Mouse (Mus musculus) limb, embryonic 12.5 days (tissue): ENCODE results near the gene Tbc1d4. TPM values are rescaled to one million over a fixed set of nuclear protein-coding genes. Genes with fewer than 3 reads are reported as not detected.

Source experiments
- ATAC-seq: fragments of 200-750 bp; cut with Nextera tagmentation; 2 replicates; pipeline ENCODE4 v1.8.0; 2017; ENCODE audit warnings: low read depth, moderate TSS enrichment; ENCODE audit not compliant: insufficient number of reproducible peaks, insufficient read depth, low FRiP score, low TSS enrichment
- H3K27ac ChIP-seq: fragments of 300-500 bp; sonication (generic); 2 replicates; pipeline ENCODE4 v1.5.1; 2016; ENCODE audit warnings: mild to moderate bottlenecking, moderate library complexity
- H3K27me3 ChIP-seq: fragments of 300-500 bp; sonication (generic); 2 replicates; pipeline ENCODE4 v1.6.1; 2016; ENCODE audit warnings: mild to moderate bottlenecking, moderate library complexity
- H3K36me3 ChIP-seq: fragments of 300-500 bp; sonication (generic); 2 replicates; pipeline ENCODE4 v1.6.1; 2016; ENCODE audit warnings: mild to moderate bottlenecking, moderate library complexity
- H3K4me1 ChIP-seq: fragments of 300-500 bp; sonication (generic); replicated peaks from 2 replicates; pipeline ENCODE4 v1.6.1; 2016
- H3K4me2 ChIP-seq: fragments of 300-500 bp; sonication (generic); 2 replicates; pipeline ENCODE4 v1.6.1; 2016; ENCODE audit warnings: mild to moderate bottlenecking, moderate library complexity
- H3K4me3 ChIP-seq: fragments of 300-500 bp; sonication (generic); replicated peaks from 2 replicates; pipeline ENCODE4 v1.5.1; 2016; ENCODE audit warnings: mild to moderate bottlenecking
- H3K9ac ChIP-seq: fragments of 300-500 bp; sonication (generic); replicated peaks from 2 replicates; pipeline ENCODE4 v1.6.1; 2016; ENCODE audit warnings: mild to moderate bottlenecking, moderate library complexity
- H3K9me3 ChIP-seq: fragments of 300-500 bp; sonication (generic); 2 replicates; pipeline ENCODE4 v1.6.1; 2016; ENCODE audit warnings: mild to moderate bottlenecking, moderate library complexity
- WGBS: fragments of 180-500 bp; shearing (Covaris S2); methylation state at CpG from one replicate; pipeline ENCODE4 v1.1.7; 2016; 5-methylcytosine and 5-hydroxymethylcytosine counted together
- polyA plus RNA-seq: library from polyadenylated mRNA; unstranded; fragments of >200 nt; fragmentation: Nextera tagmentation; extraction: Ambion mirVana; gene quantifications from 2 replicates; pipeline ENCODE4 v1.2.1, GENCODE M21; 2016

Tbc1d4 gene
- polyA plus RNA-seq, 1 experiment from 2014 or later: 10.7 TPM

- peaks cover 31% of the 10 kb centered on the region; the same call in 1 of the 2 replicates for H3K36me3 ChIP-seq
- 81% methylated on average over 2 of the region's 2 CpGs for WGBS
- no peaks in the 10 kb centered on the region for H3K9me3 ChIP-seq
- no peaks in the 10 kb centered on the region for H3K27me3 ChIP-seq
- H3K4me1 ChIP-seq: no peaks in the 10 kb centered on the region
- ATAC-seq: no peak
- no peak overlapping the region for H3K4me3 ChIP-seq
- H3K4me2 ChIP-seq: no peak overlapping the region
- no peak overlapping the region for H3K9ac ChIP-seq
- no peak overlapping the region for H3K27ac ChIP-seq
These were observed 21.6 kb upstream of the Tbc1d4 start for GRCm38 (mm10) chr14:101630548-101630947.

DNA sequence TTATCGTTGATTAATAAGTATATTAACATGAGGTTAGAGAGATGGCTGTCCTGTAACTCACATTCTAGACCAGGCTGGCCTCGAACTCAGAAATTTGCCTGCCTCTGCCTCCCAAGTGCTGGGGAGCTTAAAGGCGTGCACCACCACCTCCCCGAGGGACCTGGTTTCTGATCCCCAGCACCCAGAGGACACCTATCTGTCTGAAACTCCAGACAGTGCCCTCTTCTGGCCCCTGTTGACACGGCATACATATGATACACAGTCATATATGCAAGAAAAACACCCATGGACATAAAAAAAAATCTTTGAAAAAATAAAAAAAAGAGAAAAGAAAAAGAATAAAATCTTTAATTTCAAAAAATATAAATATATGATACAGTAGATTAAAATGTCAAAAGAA, 8.7 kb upstream of the Tbc1d4 start:
- H3K27ac ChIP-seq: no peak overlapping the region
- H3K9ac ChIP-seq: no peak overlapping the region

DNA sequence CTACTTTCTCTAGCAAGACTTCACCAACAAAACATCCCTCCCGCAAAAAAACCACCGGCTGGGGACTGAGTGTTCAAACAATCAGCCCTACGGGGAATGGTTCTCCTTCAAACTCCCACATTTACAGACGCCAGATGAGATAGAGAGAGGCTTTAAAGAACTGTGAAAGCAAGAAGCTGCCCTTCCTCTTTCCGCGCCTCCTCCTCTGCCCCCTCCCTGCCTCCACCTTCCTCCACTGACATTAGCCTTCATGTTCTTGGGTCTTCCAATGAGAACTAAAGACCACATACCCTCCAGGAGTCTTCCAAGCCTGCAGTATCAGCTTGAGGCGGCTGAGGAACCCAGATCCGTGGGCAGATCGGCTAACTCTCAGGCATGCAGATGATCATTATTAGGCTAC, 7.2 kb upstream of the Tbc1d4 start:
- H3K9ac ChIP-seq: no peak overlapping the region
- H3K27me3 ChIP-seq: peaks cover 4% of the 10 kb centered on the region; the same call in 1 of the 2 replicates
- WGBS: 74% methylated on average over 9 of the region's 9 CpGs
- H3K27ac ChIP-seq: no peak overlapping the region
- no peaks in the 10 kb centered on the region for H3K4me1 ChIP-seq
- H3K9me3 ChIP-seq: no peaks in the 10 kb centered on the region
- H3K36me3 ChIP-seq: no peaks in the 10 kb centered on the region
- H3K4me3 ChIP-seq: no peak overlapping the region
- no peak overlapping the region for H3K4me2 ChIP-seq
- no peak for ATAC-seq

More for the DNA sequence above, 8.7 kb upstream of the Tbc1d4 start:
- no peaks in the 10 kb centered on the region for H3K4me1 ChIP-seq
- no peak for ATAC-seq
- H3K27me3 ChIP-seq: peaks cover 4% of the 10 kb centered on the region; the same call in 1 of the 2 replicates
- 87% methylated on average over 5 of the region's 5 CpGs for WGBS
- H3K36me3 ChIP-seq: no peaks in the 10 kb centered on the region
- H3K4me2 ChIP-seq: no peak overlapping the region
- no peaks in the 10 kb centered on the region for H3K9me3 ChIP-seq
- no peak overlapping the region for H3K4me3 ChIP-seq

DNA sequence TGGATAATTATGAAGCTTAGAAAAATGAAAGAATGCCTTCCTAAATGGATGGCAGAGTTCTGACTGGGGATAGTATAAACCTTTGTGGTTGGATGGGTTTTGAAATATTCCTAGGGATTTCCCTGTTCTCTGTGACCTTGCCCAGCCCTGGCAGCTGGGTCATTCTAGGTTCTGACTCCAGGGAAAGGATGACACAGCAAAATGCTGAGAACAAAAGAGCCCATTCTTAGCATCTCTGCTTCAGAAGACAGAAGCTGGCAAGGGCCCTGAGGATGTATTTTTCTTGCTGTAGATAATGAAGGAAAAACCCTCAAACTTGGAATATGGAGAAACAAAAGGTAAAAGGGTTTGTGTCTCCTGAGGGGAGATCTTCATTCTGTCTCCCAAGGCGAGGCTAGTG, 4.2 kb upstream of the Tbc1d4 start:
- WGBS: 70% methylated on average over 1 of the region's 1 CpGs
- ATAC-seq: no peak

DNA sequence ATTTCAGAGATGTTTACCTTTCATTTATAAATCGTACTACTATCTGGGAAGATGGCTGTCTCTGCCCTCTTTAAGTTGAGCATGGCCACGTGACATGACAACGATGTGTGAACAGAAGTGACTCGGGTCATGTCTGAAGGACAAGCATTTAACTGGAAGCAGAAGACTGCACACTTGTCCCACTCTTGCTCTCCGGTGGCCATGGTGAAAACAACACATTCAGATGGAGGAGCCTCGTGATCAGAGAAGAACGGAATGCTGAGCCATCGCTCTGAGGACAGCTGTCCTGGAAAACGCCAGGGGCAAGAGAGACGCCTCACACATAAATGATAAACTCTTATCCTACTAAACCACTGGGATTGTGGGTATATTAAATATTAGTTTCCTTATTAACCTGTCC, 1.7 kb upstream of the Tbc1d4 start:
- H3K4me2 ChIP-seq: no peak overlapping the region
- no peaks in the 10 kb centered on the region for H3K36me3 ChIP-seq
- H3K9ac ChIP-seq: no peak overlapping the region
- H3K9me3 ChIP-seq: no peaks in the 10 kb centered on the region
- H3K27me3 ChIP-seq: peaks cover 14% of the 10 kb centered on the region
- 80% methylated on average over 10 of the region's 10 CpGs for WGBS
- ATAC-seq: no peak
- H3K27ac ChIP-seq: no peak overlapping the region
- H3K4me3 ChIP-seq: no peak overlapping the region
- peaks cover 8% of the 10 kb centered on the region for H3K4me1 ChIP-seq

More for the DNA sequence above, 4.2 kb upstream of the Tbc1d4 start:
- Histone ChIP-seq H3K4me3 (no peak overlapping the region), H3K27ac (no peak overlapping the region), H3K9ac (no peak overlapping the region), H3K36me3 (no peaks in the 10 kb centered on the region), H3K4me1 (no peaks in the 10 kb centered on the region), H3K4me2 (no peak overlapping the region), H3K9me3 (no peaks in the 10 kb centered on the region), H3K27me3 (peaks cover 5% of the 10 kb centered on the region)

DNA sequence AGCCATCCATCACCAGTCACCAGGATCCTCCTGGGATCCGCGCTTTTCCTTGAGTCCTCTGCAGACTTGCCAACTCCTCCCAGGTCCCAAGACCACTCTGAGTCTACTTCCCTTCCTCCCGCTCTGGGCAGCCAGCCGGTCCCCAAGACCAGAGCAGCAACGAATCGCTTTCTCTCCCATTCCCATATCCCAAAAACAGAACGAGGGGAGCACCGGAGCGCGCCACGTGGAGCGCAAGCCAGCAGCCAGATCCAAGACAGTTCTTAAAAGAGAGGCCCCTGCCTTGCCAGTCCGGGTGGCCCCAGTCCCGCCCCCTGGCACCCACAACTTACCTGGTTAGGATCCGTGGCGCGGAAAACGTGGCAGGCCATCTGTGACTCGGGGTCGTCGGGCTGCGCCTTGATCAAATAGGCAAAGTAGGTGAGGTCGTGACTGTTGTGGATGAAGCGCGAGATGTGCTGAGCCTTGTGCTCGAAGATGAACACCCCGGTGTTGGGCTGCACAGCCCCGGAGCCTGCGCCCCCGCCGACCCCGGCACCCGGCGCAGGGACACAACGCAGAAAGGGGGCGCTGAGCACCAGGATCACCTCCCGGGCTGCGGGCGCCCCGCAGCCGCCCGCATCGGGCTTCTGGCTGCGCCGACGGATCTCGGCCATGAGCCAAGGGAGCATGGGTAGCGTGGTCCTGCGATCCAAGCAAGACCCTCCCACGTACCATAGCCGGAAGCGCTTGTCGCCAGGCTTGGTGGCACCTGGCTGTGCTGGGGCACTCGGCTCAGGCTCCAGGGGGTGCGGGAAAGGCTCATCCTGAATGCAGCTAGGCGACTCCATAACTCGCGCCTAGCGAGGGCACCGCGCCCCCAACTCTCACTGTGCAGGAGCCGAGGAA, 1.1 kb downstream of the Tbc1d4 start:
- ATAC-seq: peak; percentile 56
- Histone ChIP-seq H3K4me3 (peak overlapping the region; percentile 73), H3K9me3 (no peaks in the 10 kb centered on the region), H3K27me3 (peaks cover 10% of the 10 kb centered on the region), H3K4me2 (peak overlapping the region; percentile 99), H3K9ac (peak overlapping the region; percentile 76), H3K27ac (no peak overlapping the region), H3K36me3 (no peaks in the 10 kb centered on the region), H3K4me1 (peaks cover 11% of the 10 kb centered on the region)
- WGBS: under 1% methylated on average over 62 of the region's 62 CpGs

DNA sequence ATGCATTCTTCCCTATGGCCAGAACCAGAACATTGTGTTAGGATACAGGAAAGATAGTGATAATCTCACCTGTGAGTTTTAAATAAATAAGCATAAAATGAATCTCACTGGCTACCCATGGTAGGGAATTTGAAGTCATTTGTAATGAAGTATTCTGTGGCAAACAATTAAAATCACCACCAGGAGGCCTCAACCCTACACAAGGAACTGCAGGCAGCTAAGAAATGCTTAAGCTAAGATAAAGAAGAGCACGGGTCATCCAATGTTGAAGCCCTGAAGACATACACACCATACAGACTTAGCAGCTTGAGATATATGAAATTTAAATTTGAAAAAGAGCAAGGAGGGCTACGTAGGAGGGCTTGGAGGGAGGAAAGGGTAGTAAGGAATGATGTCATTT, 3.1 kb downstream of the Tbc1d4 start:
- 80% methylated on average over 2 of the region's 2 CpGs for WGBS
- Histone ChIP-seq H3K4me1 (peaks cover 13% of the 10 kb centered on the region), H3K4me2 (no peak overlapping the region), H3K4me3 (no peak overlapping the region), H3K36me3 (no peaks in the 10 kb centered on the region), H3K27ac (no peak overlapping the region), H3K9ac (no peak overlapping the region), H3K27me3 (peaks cover 10% of the 10 kb centered on the region), H3K9me3 (no peaks in the 10 kb centered on the region)
- ATAC-seq: no peak

DNA sequence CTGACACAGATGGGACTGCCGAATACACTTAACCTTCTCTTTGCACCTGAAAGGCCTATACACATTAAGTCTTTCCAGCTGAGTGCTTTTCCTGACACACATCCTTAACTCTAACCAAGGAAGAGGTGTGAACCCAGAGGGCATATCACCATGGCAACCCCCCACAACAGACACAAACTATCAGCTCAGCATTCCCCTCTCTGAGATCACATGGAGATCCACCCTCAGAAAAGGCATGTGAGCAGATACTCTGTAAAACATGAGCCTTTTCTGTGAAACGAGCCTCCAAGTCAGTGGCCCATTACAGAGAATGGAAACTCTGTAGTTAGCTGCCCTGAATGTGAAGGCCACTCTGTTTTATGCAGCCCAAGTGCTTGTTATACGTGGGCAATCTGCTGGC, 6.1 kb downstream of the Tbc1d4 start:
- no peaks in the 10 kb centered on the region for H3K9me3 ChIP-seq
- no peak for ATAC-seq

DNA sequence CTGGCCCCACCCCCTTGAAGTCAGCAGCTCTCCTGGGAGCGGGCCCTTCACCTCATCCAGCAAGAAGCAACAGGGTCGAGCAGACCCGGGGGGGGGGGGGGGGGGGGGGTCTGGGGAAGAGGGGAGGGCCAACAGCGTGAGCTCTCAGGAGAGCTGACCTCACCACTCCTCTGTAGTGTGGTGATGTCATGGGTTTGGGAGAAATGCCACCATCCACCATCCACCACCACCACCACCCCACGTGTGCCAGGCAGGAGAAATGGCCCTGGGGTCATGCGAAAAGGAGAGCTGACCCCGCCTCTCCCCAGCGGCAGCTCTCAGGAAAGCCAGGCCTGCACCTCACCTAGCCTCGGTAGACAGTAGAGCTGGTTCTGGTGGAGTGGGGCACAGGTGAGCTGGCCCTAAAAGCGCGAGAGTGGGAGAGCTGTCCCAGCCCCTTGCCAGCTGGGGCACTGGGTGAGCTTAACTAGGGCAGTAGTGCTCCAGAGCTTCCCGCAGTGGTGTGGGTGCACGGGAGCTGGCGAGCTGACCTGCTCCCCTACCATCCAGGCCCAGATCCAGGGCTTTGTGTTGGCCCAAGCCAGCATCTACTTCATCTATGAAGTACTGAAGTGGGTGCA, 11.8 kb downstream of the Tbc1d4 start:
- H3K36me3 ChIP-seq: no peaks in the 10 kb centered on the region
- no peaks in the 10 kb centered on the region for H3K27me3 ChIP-seq
- WGBS: 84% methylated on average over 12 of the region's 14 CpGs
- H3K27ac ChIP-seq: no peak overlapping the region
- no peaks in the 10 kb centered on the region for H3K4me1 ChIP-seq
- no peak for ATAC-seq
- no peak overlapping the region for H3K9ac ChIP-seq
- H3K4me2 ChIP-seq: no peak overlapping the region
- H3K4me3 ChIP-seq: no peak overlapping the region
- no peaks in the 10 kb centered on the region for H3K9me3 ChIP-seq

More for the DNA sequence above, 6.1 kb downstream of the Tbc1d4 start:
- Histone ChIP-seq H3K36me3 (no peaks in the 10 kb centered on the region), H3K27me3 (peaks cover 5% of the 10 kb centered on the region; the same call in 1 of the 2 replicates), H3K4me1 (peaks cover 12% of the 10 kb centered on the region), H3K27ac (no peak overlapping the region), H3K4me3 (no peak overlapping the region), H3K4me2 (no peak overlapping the region), H3K9ac (no peak overlapping the region)
- WGBS: 50% methylated on average over 3 of the region's 3 CpGs

- H3K4me2 ChIP-seq: no peak overlapping the region
- H3K9ac ChIP-seq: no peak overlapping the region
- no peak for ATAC-seq
- no peaks in the 10 kb centered on the region for H3K36me3 ChIP-seq
- H3K4me3 ChIP-seq: no peak overlapping the region
- H3K9me3 ChIP-seq: no peaks in the 10 kb centered on the region
- H3K27me3 ChIP-seq: no peaks in the 10 kb centered on the region
- WGBS: 95% methylated on average over 9 of the region's 9 CpGs
- no peaks in the 10 kb centered on the region for H3K4me1 ChIP-seq
- no peak overlapping the region for H3K27ac ChIP-seq
These were observed 12.3 kb downstream of the Tbc1d4 start for GRCm38 (mm10) chr14:101596691-101597090.

GRCm38 (mm10) chr14:101595301-101596080, 13.5 kb downstream of the Tbc1d4 start:
- no peaks in the 10 kb centered on the region for H3K4me1 ChIP-seq
- no peaks in the 10 kb centered on the region for H3K36me3 ChIP-seq
- no peak overlapping the region for H3K27ac ChIP-seq
- no peak overlapping the region for H3K9ac ChIP-seq
- H3K4me2 ChIP-seq: no peak overlapping the region
- no peaks in the 10 kb centered on the region for H3K9me3 ChIP-seq
- H3K4me3 ChIP-seq: no peak overlapping the region
- WGBS: 90% methylated on average over 13 of the region's 13 CpGs
- no peaks in the 10 kb centered on the region for H3K27me3 ChIP-seq
- no peak for ATAC-seq
